Mouse (Mus musculus): ENCODE measurements at regions not wholly inside any gene's neighbourhood (a gene's known extent, or its start where the extent isn't known, plus 50 kb on each side); places are given as distances from the start of the nearest gene placed in this dataset.

DNA sequence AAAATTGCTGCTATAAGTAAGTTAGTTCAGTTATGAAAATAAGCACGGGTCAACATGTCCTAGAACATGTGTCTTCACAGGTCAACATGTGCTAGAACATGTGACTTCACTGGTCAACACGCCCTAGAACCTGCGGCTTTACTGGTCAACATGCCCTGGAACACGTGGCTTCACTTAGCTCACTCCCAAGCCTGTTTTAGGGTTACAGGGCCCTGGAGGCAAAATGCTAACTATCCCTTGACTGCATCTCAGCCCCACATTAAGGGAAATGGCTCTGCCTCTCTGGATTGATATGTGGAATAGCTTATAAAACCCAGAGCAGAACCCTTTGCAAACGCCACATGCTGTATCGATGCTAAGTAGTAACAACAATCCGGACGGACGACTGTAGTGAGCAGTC lies 67.8 kb downstream of the Nkx6-1 start:
- no peak for DNase-seq

DNA sequence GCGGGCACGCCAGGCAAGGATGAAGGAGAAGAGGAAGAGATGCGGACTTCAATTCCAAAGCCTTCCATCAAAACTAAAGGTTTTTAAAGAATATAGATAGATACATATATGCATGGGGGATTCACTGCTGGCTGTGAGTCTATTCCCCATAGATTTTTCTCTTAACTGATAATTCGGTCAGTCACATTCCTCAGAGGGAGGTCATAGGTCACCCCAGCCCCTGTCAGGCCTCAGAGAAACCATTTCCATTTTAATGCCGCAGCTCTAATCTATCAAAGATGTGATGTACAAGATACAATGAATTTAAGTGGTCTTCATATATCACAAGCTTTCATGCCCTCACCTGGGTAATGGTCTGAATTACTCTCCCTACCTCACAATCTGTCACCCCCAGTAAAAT lies 73.6 kb downstream of the Nkx6-1 start:
- DNase-seq = no peak

DNA sequence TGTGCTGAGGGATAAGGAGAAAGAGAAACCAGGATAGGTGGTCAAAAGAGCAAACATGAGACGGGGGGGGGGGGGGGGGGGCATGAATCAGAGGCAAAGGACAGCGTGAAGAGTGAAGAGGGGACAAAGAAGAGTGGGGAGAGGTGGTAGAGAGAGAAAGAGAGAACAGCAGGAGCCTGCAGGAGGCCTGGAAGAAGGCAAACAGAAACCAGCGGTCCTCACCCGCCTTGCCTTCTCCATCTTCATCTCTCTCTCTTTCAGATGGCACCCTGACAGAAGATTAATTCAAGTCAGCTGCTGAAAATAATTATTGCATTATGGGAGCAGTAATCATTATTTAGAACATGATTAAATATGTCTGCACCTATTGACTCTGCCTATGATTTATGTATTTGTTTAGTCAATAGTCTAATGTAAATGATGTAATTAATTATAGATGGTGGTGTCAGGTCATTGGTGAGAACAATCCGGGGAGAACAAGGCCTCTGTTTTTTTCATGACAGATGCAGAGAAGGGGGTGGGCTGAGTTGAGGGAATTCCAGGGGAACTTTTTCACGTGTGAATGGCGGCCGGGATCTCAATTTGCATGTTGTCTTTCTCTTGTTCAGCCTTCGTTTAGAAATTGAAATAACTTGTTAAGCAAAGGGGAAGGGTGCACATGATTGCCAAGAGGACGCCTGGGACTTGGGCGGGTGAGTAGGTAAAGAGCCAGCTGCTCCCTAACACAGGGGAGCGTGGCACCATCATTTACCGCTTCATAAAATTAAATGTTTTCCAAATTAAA lies 74.3 kb downstream of the Nkx6-1 start:
- no peak for DNase-seq

DNA sequence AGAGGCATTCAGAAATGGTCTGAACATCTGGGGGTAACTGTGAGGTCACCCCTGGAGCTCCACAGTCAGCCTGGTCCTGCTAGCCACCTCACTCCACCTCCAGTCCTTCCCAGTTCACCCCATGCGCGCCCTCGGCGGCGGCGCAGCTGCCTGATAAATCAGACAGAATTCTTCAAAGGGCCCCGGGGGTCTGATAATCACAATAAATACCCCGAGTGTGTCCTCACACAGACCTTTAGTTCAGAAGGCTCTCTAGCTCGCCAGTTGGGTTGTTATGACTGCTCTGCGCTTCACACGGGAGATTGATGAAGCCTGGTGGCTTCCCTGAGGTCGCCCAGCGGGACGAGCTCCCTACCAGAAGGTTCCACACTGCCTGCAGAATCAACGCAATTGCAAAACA lies 91.8 kb downstream of the Nkx6-1 start:
- DNase-seq = no peak

DNA sequence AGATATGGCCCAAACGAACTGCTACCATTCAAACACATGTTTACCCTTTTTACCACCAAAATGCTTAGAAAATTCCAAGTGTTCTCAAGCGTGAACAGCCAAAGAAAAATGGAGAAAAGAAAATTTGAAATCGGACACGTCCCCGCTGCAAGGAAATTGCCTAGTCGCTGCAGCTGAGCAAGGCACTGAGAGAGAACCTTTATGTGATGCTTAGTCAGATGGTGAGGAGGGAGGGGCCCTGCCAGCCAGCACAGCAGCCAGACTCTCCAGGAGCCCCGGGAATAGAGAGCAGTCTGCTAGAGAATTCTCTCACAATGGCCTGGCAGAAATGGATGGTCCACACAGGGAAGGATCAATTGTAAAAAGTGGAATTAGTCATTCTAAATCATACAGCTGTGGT lies 99.0 kb downstream of the Nkx6-1 start:
- no peak for DNase-seq

- DNase-seq = no peak
Measured at GRCm38 (mm10) chr5:101560366-101560765, 104.4 kb downstream of the Nkx6-1 start.

DNA sequence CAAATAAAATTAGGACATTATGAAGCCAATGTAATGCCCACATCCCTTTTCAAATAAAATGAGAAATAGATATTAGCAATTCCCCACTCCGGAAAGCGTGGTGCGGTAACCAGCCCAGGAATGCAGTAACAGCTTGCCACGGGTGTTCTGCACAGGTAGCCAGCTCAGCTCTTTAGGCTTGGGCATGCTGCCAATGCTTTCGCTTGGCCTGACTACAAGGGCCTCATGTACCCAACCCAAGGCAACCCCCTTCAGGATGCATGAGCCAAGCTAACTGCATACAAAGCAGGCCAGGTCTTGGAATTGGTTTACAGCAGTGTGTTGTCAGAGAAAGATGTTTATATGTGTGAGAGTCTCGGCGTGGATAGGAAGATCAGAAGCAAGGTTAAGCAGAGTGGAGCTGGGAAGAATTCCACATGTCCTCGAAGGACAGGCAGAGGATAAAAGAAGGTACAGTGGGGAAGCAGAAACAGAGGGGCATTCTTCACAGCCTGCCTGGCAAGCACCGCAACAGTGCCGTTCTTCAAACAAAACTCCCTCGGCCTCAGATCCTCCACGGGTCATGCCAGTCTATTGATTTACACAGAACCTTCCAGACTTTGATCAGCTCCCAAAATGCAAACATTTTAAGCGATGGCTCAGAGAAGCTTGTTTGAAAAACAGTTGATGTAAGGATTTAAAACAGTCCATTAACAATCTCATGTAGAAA lies 106.4 kb downstream of the Nkx6-1 start:
- DNase-seq = no peak

GRCm38 (mm10) chr5:101557156-101557555 lies 107.6 kb downstream of the Nkx6-1 start:
- no peak for DNase-seq

DNA sequence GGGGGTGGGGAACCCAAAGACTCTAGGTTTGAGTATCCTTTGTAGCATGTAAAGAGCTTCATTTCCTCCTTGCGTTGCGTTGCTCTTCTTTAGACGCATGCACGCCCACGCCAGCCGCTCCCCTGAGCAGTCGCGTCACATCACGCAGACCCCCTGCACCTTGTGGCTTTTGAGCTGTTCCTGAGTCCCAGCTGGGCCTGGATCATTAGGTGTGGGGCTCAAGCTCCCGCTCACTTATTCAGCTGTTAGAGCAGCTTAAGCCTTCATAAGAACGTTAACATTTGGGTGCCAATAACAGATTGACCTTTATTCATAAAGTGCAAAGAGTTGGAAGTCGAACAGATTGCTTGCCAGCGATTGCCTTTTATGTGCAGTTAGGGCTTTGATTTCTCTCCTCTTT lies 121.5 kb downstream of the Nkx6-1 start:
- DNase-seq = no peak

DNA sequence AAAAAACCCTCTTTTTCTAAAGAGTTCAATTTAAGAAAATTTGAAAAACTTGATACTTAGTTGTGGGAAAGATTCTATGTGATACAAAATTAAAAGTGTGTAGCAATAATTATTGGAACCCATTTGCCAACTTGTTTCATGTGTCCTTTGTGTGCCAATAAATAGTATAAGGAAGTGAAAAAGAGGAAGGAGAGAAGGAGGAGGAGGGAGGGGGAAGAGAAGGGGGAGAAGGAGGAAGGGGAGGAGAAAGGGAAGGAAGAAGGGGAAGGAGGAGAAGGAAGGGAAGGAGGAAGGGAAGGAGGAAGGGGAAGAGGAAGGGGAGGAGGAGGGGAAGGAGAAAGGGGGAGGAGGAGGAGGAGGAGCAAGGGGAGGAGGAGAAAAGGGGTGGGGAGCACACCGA lies 125.0 kb downstream of the Nkx6-1 start:
- DNase-seq = no peak

GRCm38 (mm10) chr5:101539254-101539549 lies 125.6 kb downstream of the Nkx6-1 start:
- no peak for DNase-seq

GRCm38 (mm10) chr5:101538410-101539253 lies 126.2 kb downstream of the Nkx6-1 start:
- no peak for DNase-seq

DNA sequence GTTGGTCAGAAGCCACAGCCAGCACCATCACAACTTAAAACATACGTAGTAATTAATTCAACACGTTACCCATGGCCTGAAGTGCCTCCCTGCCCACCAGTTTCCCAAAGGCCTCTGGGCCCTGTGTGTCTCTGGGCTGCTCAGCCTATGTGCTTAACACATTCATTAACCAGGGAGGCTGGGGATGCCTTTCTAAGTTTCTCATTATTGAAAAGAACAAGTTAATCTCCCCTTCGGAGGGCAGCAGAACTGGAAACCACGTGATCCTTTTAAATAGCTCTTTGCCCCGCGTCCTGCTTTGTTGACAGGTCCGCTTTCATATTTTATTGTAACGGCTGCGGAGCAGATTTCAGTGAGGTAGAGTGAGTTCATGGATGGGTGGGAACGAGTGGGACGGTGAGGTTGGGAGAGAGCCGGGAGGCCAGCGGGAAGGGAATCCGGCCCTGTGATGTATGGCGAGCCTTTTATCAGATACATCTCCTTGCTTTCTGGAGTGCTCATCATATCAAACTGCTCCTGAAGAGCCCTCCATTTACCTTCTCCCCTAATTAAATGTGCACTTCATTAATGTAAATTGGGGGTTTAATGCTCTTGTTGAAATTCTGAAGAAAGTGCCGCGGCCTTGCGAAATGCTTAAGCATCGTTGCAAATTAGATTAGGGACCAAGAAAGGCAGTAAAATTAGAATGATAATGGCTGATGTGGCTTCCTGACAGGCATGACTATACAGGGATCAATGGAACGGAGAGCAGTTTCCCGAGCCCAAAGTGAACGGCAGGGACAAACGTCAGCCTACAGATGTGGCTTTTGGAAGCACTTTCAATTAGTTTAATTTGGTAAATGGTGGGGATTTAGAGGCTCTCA lies 127.0 kb downstream of the Nkx6-1 start:
- no peak for DNase-seq

- DNase-seq = no peak
Measured at GRCm38 (mm10) chr5:101535451-101535850, 129.3 kb downstream of the Nkx6-1 start.

DNA sequence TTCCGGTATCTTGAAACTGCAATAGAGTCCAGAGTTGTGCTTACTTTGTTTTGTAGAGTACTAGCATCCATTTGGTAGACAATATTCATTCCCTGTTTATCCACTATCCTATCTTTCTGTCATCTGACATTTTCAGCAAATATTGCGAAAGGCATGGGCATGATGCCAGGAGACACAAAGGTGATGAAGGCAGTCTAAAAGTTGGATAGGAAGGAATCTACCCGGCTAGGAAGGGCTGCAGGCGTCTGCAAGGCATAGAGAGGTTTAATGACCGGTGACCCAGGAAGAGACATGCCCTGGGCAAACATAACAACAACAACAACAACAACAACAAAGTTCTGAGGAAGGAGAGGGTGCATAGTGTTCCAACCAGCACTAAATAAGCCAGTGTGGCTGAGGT lies 139.4 kb downstream of the Nkx6-1 start:
- DNase-seq = no peak

- no peak for DNase-seq
Measured at GRCm38 (mm10) chr5:101524670-101525069, 140.1 kb downstream of the Nkx6-1 start.

DNA sequence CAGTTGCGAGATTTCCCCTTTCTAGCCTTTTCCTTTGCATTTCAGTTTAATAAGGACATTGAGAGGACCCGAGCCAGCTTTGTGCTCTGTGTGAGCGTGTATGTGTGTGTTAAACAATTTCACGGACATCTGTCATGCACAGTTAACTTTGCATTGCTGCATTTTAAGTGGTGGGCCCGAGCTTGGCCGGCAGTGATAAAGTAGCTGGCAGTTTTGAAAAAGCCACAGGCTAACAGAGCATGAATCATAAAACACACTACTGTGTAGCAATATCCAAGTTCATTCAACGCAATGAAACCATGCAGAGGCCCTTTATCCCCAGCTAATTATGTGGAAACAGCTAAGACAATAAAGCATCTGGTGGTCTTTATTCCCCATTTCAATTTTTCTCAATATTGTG lies 140.9 kb downstream of the Nkx6-1 start:
- DNase-seq = no peak

GRCm38 (mm10) chr5:101523490-101523889 lies 141.3 kb downstream of the Nkx6-1 start:
- DNase-seq = no peak

DNA sequence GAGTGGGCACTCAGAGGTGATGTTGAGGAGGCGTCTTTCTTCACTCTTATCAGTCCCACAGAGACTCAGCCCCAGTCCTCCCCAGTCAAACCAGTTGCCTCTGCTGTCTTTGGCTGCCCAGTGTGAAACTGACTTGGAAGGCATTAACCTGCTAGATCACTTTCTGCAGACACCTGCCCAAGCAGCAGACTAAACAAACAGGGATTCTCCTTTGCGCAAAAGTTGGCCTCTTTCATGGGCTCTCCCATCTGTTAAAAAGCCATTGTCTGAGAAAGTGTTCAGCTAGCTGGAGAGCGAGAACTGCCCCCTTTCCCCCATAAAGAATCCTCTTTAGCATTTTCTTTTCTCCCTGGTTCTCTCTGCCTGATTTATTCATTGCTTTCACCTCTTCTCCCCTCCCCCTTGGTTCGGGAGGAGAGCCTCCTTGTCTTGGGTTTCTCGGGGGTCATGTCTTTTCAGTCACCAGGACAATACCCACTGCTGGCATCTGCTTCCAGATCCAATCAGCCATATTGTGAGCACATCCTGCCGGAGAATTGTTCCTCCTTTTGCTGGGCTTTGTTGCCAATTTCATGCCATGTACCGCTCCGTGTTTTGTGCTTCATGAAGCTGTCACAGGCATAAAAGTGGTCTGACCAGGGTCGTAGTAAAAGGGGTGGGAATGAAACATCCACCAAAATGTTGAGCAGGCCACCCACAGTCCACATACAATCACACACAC lies 143.7 kb downstream of the Nkx6-1 start:
- DNase-seq = no peak

GRCm38 (mm10) chr5:101518791-101519547 lies 145.8 kb downstream of the Nkx6-1 start:
- DNase-seq = no peak

GRCm38 (mm10) chr5:101497698-101498048 lies 167.1 kb downstream of the Nkx6-1 start:
- DNase-seq = no peak
